Mouse (Mus musculus) mouse embryonic stem cell (cell line): ENCODE measurements around the gene Zfyve16.

Experiments
- in situ Hi-C, 2 experiments: fragments of 300-500 bp; cut with MboI; formaldehyde crosslinking; loops; 1 replicate in 1 of 2; 3 replicates in 1 of 2; pipeline ENCODE4 v1.14.3; 2019 to 2020; ENCODE audit warnings: low sequenced_read_pairs in 2 of 2, low pct_unique_long_range_greater_than_20kb in 1 of 2, mixed read lengths in 1 of 2; ENCODE audit not compliant: unreplicated experiment in 1 of 2

The Zfyve16 gene

DNA sequence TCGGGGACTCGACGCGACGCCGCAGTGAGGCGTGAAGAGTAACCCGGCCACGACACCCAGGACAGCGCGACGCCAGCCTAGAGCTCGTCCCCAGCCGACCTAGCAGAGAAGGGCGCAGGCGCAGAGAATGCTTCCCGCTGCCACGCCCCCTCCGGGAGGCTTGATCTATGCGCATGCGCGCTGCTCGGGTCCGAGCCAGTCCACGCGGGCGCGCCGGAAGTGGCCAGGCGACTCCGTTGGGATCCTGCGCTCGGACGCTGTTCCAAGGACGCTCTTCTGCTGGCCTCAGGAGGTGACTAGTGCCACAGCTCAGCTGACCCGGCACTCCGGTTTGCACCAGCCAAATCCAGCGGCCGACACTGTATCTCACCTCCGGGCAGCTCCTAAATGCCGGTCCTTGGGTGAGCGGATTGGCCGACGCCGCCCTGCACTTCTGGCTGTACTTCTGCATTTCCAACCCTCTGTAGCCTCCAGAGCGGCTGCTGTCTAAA, at the start of gene Zfyve16:
TSS of gene Zfyve16 (minus strand) at position 148 of the 491 bp plus-strand sequence.
- in situ Hi-C loops, result no loop called here

DNA sequence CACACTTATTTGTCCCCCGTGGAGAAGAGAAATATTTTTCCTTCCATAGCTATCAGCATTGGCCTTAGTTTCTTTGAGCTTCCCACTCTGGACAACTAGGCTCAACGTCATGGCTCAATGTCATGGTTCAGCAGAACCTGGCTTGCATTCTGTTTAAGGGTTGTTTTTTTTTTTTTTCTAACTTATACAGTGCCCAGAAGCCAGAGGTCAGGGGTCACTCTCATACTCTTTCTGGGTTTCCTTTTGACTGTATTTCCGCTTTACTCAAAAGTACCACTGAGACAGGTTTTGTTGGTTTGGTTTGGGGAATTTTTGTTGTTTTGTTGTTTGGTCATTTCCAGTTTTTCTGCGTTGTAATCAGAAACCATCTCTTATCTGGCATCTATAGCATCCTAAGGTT, 47.5 kb upstream of the Zfyve16 start:
- in situ Hi-C loops, result loop anchor here (5.0 to 10.0 kb wide), 2 partner anchors 164 to 167 kb away; no protein-coding TSS in a partner anchor

DNA sequence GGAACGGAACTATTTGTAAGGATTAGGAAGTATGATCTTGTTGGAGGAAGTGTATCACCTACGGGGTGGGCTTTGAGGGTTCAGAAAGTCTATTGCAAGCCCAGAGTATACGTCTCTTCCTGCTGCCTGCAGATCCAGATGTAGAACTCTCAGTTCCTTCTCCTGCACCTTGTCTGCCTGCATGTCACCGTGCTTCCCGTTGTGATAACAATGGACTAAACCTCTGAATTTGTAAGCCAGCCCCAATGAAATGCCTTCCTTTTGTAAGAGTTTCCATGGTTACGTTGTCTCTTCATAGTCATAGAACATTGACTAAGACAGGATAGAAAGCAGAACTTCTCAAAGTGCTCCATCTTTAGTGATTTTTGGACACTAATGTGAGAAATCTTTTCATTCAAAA, 46.0 kb upstream of the Zfyve16 start:
- in situ Hi-C loops, result loop anchor here (5.0 to 10.0 kb wide), 2 partner anchors 166 to 168 kb away; no protein-coding TSS in a partner anchor

DNA sequence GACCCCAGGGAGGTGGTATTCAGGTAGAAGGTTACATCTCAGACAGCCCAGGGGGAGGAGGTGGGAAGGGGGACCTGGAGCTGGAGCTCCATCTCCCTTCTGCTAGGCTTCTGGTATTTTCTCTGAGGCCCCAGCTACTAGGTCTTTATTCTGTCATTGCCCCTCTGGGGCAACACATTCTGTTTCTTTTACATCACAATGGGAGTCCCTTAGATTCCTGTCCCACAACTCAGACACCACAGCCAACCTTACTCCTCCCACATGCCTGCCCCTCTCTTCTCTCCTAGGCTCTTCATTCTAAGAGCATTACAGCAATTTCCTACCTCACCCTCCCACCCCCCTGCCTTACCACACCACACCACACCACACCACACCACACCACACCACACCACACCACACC, 45.4 kb upstream of the Zfyve16 start, which contains the start of gene Spz1:
TSS of gene Spz1 (minus strand) at position 101 of the 400 bp plus-strand sequence.
- in situ Hi-C loops, result loop anchor here (5.0 to 10.0 kb wide), 2 partner anchors 166 to 169 kb away; no protein-coding TSS in a partner anchor

DNA sequence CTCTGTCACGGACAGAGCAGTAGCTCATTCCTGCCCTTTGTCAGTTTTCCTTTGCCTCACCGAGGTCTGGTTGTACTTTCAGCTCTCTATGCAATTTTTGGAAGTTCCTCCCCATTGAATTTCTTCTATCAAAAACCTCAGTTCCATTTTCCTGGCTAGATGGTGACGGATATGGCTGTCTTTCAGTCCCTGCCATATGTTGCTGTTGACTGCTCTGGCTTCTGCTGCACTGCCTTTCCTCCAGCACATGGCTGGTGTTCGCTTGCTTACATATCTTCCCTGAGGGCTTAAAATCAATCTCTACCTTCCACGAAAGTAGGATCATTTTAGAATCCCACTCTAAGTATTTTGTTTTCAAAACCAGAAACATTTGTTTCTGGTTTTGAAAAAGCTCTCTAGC, 28.8 kb upstream of the Zfyve16 start:
- in situ Hi-C loops, result no loop called here

DNA sequence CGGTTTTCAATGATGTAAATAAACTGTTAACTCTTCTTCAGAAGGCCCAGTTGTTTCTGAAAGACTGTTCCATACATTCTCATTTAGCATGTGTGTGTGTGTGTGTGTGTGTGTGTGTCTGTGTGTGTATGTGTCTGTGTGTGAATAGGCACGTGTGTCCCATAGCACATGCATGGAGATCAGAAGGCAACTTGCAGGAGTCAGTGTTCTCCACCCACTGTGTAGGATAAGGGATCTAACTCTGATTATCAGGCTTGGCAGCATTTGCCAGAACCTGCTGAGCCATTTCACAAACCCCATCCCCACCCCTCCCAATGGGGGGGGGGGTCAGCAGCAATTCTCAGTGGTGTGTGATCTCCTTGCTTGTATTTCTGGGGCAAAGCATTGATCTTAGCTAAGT, 26.6 kb upstream of the Zfyve16 start:
- in situ Hi-C loops, result no loop called here

DNA sequence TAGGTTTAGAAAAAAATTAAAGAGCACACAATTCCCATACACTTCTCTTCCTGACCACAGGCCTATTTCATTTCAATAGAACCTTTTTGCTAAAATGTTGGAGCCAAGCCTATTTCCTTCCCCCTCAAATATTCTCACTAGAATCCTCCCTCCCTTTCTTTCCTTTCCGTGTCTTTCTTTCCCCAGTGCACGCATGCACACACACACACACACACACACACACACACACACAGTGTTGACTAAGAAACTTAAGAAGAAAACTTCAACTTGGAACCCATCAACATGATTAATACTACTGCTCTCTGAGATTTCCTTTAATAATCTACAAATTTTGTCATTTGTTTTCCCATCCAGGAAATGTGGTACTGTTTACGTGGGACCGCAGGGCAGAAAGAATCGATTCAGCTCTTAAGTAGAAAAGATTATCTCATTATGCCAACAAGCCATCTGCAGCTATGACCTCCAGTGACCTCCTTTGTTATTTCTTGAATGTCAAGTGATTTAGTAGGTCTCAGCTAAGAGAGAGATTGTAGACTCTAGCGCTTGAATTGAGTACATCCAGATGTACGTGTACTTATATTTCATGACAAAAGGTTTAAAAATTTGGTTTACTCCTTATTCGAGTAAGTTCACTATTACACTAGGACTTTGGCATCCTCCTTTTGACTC, 25.9 kb upstream of the Zfyve16 start:
- in situ Hi-C loops, result no loop called here

DNA sequence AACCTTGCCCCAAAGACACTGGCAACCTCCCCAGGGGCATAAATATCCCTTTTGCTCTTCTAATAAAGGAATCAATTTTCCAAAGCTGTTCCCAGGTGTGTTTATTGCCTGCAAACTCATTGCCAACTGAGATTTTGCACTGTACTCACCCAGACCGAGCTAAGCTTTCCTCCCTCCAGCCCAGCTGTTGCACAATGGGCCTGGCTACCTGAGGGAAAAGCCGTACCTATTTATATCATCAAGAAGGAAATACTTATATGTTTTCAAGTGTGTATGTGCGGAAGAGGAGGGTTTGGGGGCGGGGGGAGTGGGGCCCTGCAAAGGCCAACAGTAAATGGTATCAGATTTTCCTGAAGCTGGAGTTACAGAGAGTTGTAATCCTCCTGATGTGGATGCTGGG, 16.4 kb upstream of the Zfyve16 start:
- in situ Hi-C loops, result no loop called here

DNA sequence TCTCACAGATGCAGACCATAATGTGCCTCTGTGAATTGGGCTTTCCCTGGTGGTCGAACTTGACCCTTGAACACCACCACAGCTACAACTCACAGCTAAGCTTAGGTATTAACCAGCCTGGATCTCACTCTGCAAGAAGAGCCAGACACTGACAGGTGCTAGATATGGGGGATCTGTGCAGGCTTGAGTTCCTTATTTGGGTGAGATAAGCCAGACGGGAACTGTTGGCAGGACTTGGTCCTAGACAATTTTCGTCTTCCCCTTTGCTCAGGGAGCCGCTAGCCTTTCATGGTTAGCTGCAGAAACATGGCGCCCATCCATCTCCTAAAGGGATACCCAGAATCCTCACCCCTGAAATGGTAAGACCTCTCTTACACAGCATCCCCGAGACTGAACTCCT, 10.3 kb upstream of the Zfyve16 start:
- in situ Hi-C loops, result no loop called here

DNA sequence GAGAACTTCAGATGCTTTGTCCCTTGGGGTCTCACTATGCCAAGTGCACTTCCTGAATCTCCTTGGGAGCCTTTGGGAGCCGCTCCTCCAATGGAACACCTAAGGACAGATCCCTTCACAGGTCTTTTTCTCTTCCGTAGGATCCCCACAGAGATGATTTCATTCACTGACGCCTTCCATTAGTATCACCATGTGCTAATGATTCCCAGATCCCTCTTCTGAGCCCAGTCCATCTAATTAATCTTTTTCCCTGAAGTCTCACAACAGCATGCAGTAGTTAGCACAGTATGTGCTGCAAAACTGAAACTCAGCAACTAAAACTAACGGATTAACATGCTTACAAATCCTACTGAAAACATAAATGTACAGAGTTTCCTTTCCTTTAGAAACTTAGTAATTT, 8.5 kb upstream of the Zfyve16 start:
- in situ Hi-C loops, result no loop called here

DNA sequence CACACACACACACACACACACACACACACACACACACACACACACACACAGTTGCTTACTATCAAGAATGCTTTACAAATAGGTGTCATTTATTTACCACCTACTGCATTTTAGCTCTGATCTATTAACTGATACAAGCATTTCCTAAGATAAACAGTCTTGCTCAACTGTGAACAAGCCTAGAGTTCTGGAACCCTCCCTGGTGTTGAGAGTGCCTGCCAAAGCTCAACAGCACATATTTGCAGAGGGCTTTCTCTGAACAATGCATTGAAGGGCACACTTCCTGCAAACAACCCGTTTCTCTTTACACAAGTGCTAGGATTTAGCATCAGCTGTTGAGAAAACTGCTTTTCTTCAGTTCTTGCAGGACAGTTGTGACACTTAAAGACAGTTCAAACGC, 3.1 kb upstream of the Zfyve16 start:
- in situ Hi-C loops, result no loop called here

DNA sequence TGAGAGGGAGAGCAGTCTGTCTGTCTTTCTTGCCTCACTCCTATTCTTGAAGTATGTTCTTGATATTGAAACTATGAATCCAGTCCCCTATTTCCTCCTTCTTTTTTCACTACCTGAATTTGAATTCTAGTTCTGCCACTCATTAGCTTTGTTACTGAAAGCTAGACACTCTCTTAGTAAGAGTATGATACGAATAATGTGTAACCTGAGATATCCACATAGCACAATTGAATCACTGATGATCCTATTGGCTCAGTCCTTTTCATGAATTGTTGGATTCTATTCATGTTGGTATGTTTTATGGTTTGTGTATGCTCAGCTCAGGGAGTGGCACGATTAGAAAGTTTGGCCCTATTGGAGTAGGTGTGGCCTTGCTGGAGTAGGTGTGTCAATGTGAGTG, 1.5 kb upstream of the Zfyve16 start:
- in situ Hi-C loops, result no loop called here

DNA sequence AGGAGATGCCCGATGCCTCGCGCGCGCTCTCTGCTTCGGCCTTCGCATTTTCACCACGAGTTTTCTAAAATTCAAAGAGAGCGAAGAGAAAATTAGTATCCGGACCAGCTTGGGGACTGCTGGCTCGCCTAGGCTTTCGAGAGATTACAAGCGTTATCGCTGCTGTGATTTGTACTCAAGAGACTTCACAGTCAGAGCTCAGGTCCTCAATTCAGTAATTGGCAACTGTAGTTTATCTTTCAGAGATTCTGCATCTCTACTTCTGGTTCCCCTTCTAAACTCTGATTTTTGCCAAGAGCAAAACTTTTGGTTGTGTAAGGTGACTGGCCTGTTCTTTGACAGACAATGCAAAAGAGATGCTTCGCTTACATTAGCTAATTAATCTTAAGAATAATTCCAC, 569 bp upstream of the Zfyve16 start:
- in situ Hi-C loops, result no loop called here

DNA sequence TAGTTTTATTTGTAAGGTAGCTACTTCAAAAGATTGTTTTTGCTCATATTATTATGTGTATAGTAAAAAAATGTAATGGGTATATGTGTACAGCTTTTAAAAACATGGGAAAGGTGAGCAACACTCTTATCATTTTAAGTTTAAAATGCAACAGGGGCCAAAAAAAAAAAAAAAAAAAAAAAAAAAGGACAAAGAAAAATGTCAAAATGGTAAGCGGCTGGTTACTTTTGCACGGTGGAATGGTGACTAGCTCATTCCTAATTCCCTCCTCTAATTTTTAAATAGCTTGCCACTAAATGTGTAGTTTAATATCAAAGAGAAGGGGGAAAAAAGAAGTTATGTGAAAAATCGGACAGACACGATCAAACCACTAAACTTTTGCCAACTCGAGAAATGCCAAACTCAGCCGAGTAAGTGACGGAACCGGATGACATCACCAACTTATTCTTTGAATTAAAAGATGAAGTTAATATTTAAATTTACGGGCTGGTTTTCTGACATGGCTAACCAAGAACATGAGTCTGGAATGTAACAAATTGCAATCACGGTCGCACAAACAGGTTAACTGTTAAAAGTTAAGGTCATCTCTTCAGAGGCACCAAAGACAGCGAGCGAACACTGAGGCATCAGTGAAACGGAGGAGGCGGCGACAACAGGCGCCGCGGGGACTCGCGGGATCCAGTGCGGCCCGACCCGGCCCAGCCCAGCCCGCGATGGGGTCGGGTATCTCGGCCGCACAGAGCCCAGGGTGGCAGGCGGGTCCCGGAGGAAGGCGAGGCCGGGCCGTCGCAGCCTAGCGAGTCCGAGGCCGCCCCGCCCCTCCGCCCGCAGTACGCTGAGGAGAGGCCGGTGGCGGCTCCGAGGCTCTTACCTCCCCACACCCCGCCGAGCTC, 594 bp downstream of the Zfyve16 start:
- in situ Hi-C loops, result no loop called here

DNA sequence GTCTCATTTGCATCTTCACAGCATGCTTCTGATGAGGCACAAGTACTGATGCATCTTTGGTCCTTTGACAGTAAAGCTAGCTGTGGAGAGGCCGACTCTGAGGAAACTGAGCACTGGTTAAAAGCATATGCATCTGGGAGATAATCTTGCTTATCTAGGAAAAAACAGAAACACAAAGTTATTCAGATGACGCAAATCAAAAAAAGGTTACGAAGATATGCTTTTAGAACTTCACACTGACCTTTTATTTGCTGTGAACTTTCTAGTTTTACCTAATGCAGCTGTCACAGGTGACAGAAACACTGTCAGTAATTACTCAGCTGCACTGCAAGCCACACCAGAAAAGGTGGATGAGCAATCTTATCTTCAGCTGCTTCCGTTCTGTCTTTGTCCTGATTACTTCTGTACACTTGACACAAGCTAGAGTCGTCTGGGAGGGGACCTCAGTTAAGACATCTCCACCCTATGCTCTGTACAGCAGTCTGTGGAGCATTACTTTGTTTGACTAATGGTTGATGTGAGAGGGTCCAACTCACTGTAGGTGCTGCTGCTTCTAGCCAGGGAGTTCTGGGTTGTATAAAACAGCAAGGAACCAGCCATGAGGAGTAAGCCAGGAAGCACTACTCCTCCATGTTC, 7.4 kb downstream of the Zfyve16 start:
- in situ Hi-C loops, result no loop called here

DNA sequence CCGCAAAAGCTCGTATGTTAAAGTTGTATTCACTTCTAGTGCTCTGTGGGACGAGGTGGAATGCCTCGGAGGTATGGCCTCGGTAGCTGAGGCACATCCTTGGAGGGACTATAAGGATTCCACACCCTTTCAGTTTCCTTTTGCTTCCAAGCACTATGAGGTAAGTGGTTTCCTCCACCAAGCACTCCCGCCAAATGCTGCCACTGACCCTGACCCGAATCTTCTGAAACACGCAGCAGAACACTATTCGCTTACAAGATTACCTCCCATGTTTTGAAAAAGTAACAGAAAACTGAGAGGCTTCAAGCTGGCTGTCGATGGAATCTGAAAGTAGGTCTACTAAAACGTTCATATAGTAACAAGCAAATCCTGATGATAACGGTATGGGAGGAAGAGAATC, 25.8 kb downstream of the Zfyve16 start:
- in situ Hi-C loops, result no loop called here

DNA sequence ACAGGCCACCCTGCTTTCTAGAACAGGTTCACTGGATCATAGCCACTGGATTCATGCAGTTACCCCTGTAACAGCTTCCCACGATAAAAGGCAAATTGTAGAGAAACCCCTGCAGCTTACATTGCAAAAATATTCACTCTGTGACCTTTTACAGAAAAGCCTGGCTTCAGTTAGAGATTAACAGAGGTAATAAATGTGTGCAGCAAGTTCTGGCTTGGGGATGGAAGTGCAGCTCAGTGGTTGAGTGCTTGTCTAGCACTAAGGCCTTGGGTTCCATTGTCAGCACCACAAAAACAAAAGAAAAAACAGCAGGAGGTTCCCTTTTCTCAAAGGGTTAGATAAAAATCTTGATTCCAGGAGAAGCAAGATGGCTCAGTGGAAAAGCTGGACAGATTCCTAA, 38.7 kb downstream of the Zfyve16 start:
- in situ Hi-C loops, result no loop called here

DNA sequence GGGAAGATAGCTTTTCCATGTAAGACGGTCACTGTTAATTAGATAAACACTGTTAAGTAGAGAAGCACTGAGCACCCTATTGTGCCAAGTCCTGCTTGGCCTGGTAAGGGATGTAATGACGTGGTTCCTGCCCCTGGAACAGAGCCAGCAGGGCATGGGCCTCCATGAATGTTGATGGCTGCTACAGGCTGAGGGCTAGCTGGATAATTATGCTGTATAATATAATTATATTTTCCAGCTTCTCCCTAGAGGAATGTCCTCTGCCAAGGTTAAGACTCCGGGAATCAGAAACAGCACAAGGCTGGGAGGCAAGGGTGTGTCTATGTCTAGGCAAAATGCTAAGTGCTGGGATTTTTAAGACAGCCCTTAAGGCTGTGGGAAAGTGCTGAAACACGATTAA, 39.9 kb downstream of the Zfyve16 start:
- in situ Hi-C loops, result no loop called here

DNA sequence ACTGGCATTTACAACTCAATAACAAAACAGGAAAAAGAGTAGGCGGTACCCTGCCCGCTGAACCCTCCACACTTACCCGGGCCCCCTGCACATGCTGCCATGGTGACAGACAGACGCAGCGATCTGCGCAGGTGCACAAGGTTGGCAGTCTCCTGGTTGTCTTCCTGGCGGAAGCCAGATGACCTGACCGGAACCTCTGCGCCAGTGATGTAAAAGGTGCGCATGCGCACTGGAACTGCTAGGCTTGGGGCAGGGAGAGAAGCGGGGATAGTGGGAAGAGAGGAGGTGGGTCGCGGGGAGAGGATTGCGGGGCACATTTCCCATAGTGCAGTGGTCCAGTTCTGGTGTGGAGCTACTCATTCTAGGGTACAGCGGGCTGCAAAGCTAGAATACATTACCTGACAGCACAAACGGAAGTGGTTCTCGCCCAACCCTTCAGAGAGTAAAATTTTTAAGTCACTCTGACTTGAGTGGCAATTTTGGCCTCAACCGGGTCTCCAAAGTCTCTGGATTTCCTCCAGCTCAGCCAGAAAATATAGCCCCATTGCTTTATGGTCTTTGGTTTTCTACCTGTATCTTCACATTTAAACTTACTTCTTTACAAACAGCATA, 46.7 kb downstream of the Zfyve16 start, which contains the start of gene Fam151b:
TSS of gene Fam151b (minus strand) at position 164 of the 612 bp plus-strand sequence.
- in situ Hi-C loops, result no loop called here
